Mouse (Mus musculus) cerebellum, adult 2 months (tissue): ENCODE data around the gene Rgl1. TPM values are rescaled to one million over a fixed set of nuclear protein-coding genes. Genes with fewer than 3 reads are reported as not detected.

Experiments used
- DNase-seq, 2 experiments: peaks; one replicate each; pipeline ENCODE4 v3.0.0; 2021
- H3K27ac ChIP-seq: fragments of 200-500 bp; 2 replicates; pipeline ENCODE4 v1.5.1; 2012; ENCODE audit warnings: low read length, control low read depth, inconsistent platforms; ENCODE audit not compliant: insufficient read depth
- H3K27me3 ChIP-seq: fragments of 200-500 bp; 2 replicates; pipeline ENCODE4 v1.6.1; 2012; ENCODE audit warnings: inconsistent platforms, mild to moderate bottlenecking, low read length, moderate library complexity; ENCODE audit not compliant: control insufficient read depth, insufficient read depth
- H3K4me1 ChIP-seq: fragments of 200-500 bp; 2 replicates; pipeline ENCODE4 v1.6.1; 2011; ENCODE audit warnings: low read length; ENCODE audit not compliant: control insufficient read depth, insufficient read depth
- H3K4me3 ChIP-seq: fragments of 200-500 bp; replicated peaks from 2 replicates; pipeline ENCODE3; 2011; ENCODE audit warnings: mild to moderate bottlenecking, low read depth, low read length, control low read depth; ENCODE audit not compliant: insufficient read depth
- CTCF ChIP-seq: fragments of 200-500 bp; IDR thresholded peaks from 2 replicates; pipeline ENCODE4 v1.5.1; 2011; ENCODE audit warnings: low read depth, mild to moderate bottlenecking, control low read depth, low read length, moderate library complexity, borderline replicate concordance; ENCODE audit not compliant: insufficient read depth
- POLR2A ChIP-seq: fragments of 200-500 bp; IDR thresholded peaks from 2 replicates; pipeline ENCODE4 v1.6.1; 2011; ENCODE audit warnings: low read length, control low read depth, borderline replicate concordance; ENCODE audit not compliant: insufficient read depth
- WGBS: fragments of 180-500 bp; shearing (Covaris S2); methylation state at CpG from one replicate; pipeline ENCODE4 v1.1.7; 2018; 5-methylcytosine and 5-hydroxymethylcytosine counted together
- polyA plus RNA-seq: library from polyadenylated mRNA; depleted of rRNA; stranded (reverse); fragments of >200 nt; gene quantifications from 2 replicates; pipeline ENCODE4 v1.2.3, GENCODE M21; 2012

Rgl1 gene
- polyA plus RNA-seq, 1 experiment: 24.4 TPM

GRCm38 (mm10) chr1:152681676-152682367, 84.3 kb downstream of the Rgl1 start:
- no peaks in the 10 kb centered on the region for H3K27me3 ChIP-seq
- TF ChIP-seq CTCF (no peak), POLR2A (no peak)

GRCm38 (mm10) chr1:152681116-152681515, 85.0 kb downstream of the Rgl1 start:
- no peaks in the 10 kb centered on the region for H3K27me3 ChIP-seq

More at GRCm38 (mm10) chr1:152681676-152682367, 84.3 kb downstream of the Rgl1 start:
- DNase-seq: no peak
- Histone ChIP-seq H3K4me3 (no peak overlapping the region), H3K27ac (no peak overlapping the region), H3K4me1 (no peaks in the 10 kb centered on the region)
- 61% methylated on average over 6 of the region's 6 CpGs for WGBS

GRCm38 (mm10) chr1:152678451-152678850, 87.7 kb downstream of the Rgl1 start:
- DNase-seq: no peak

More at GRCm38 (mm10) chr1:152681116-152681515, 85.0 kb downstream of the Rgl1 start:
- no peak overlapping the region for H3K27ac ChIP-seq
- no peaks in the 10 kb centered on the region for H3K4me1 ChIP-seq
- TF ChIP-seq CTCF: no peak
- TF ChIP-seq POLR2A: no peak
- WGBS: 69% methylated on average over 8 of the region's 8 CpGs
- no peak overlapping the region for H3K4me3 ChIP-seq
- no peak for DNase-seq

GRCm38 (mm10) chr1:152677482-152678211, 88.5 kb downstream of the Rgl1 start:
- no peak overlapping the region for H3K27ac ChIP-seq
- DNase-seq: no peak
- no peaks in the 10 kb centered on the region for H3K27me3 ChIP-seq
- TF ChIP-seq CTCF: no peak
- 46% methylated on average over 12 of the region's 12 CpGs for WGBS
- no peak overlapping the region for H3K4me3 ChIP-seq
- H3K4me1 ChIP-seq: no peaks in the 10 kb centered on the region

More at GRCm38 (mm10) chr1:152678451-152678850, 87.7 kb downstream of the Rgl1 start:
- Histone ChIP-seq H3K27ac (no peak overlapping the region), H3K27me3 (no peaks in the 10 kb centered on the region), H3K4me3 (no peak overlapping the region), H3K4me1 (no peaks in the 10 kb centered on the region)
- TF ChIP-seq POLR2A: no peak
- peak; percentile 28; the same call in 1 of the 2 replicates for TF ChIP-seq CTCF
- WGBS: 51% methylated on average over 5 of the region's 5 CpGs

- H3K27me3 ChIP-seq: no peaks in the 10 kb centered on the region
- no peaks in the 10 kb centered on the region for H3K4me1 ChIP-seq
- H3K27ac ChIP-seq: no peak overlapping the region
- TF ChIP-seq POLR2A: no peak
- TF ChIP-seq CTCF: no peak
- no peak for DNase-seq
- 45% methylated on average over 8 of the region's 8 CpGs for WGBS
- H3K4me3 ChIP-seq: no peak overlapping the region
These were observed 96.5 kb downstream of the Rgl1 start for GRCm38 (mm10) chr1:152669446-152670180.

- Histone ChIP-seq H3K27me3 (no peaks in the 10 kb centered on the region; the same call in 1 of the 2 replicates), H3K4me3 (no peak overlapping the region), H3K4me1 (no peaks in the 10 kb centered on the region), H3K27ac (no peak overlapping the region)
- no peak for DNase-seq
- WGBS: 91% methylated on average over 7 of the region's 7 CpGs
- TF ChIP-seq POLR2A: no peak
- TF ChIP-seq CTCF: no peak
These were observed 105.7 kb downstream of the Rgl1 start for GRCm38 (mm10) chr1:152660436-152660835.

DNA sequence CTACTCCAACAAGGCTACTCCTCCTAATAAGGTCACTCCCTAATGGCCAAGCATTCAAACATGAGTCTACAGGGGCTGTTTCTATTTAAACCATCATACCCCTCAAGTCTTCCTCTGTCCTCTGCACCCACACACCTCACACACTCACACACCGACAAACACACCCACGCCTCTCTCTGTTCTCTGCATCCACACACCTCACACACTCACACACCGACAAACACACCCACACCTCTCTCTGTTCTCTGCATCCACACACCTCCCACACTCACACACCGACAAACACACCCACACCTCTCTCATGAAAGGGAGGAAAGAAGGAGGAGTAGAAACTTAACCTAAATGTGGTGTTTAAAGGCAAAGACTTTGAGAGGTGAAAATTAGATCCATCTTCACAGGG, 106.2 kb downstream of the Rgl1 start:
- no peak for DNase-seq
- no peaks in the 10 kb centered on the region; the same call in 1 of the 2 replicates for H3K27me3 ChIP-seq
- WGBS: 97% methylated on average over 4 of the region's 4 CpGs
- no peaks in the 10 kb centered on the region for H3K4me1 ChIP-seq
- no peak overlapping the region for H3K27ac ChIP-seq
- TF ChIP-seq CTCF: no peak
- TF ChIP-seq POLR2A: no peak
- no peak overlapping the region for H3K4me3 ChIP-seq
